Mouse (Mus musculus): ENCODE data around the gene Sall2. TPM values are rescaled to one million over a fixed set of nuclear protein-coding genes. Genes with fewer than 3 reads are reported as not detected.

Gene Sall2
- polyA plus RNA-seq, 1 experiment from 2014 or later = 47.5 TPM

DNA sequence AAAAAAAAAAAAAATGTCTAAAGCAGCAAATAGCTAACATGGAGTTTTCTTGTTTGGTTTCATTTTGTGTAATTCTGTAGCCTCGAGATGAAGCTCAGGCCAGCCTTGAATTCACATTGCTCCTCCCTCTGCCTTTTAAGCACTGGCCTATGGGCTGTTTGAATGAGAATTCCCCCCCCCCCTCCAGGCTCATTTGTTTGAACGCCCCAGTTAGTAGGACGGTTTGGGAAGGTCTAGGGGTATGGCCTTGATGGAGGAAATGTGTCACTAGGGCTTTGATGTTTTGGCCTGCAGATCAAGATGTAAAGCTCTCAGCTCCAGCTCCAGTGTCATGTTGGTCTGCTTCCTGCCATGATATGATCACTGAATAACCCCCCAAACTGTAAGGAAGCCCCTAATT lies 55.8 kb downstream of the Sall2 start:
- Histone ChIP-seq H3K27me3 (ENCODE audit: control insufficient read depth, insufficient read depth, low read length) (no peaks in the 10 kb centered on the region), H3K9me3 (ENCODE audit: control insufficient read depth, low read length) (no peaks in the 10 kb centered on the region), H3K4me3 (replicated peaks; ENCODE audit: low read length) (no peak overlapping the region), H3K36me3 (replicated peaks; ENCODE audit: control insufficient read depth, insufficient read depth) (peaks cover 68% of the 10 kb centered on the region), H3K4me2 (replicated peaks) (no peak overlapping the region), H3K9ac (no peak overlapping the region), H3K4me1 (replicated peaks; ENCODE audit: control insufficient read depth, insufficient read depth, low read length) (no peaks in the 10 kb centered on the region), H3K27ac (no peak overlapping the region)
- DNase-seq (ENCODE audit: low spot score) (no peak), ATAC-seq (ENCODE audit: low FRiP score) (no peak)
- 64% methylated on average over 3 of the region's 3 CpGs for WGBS

Other genes with a start within 250 kb of the Sall2 start
- 447 and 451 TPM in 2 replicates for gene Hnrnpc, start 224.7 kb downstream of the Sall2 start, polyA plus RNA-seq (2014; fragmentation: Nextera tagmentation; extraction: Ambion mirVana)
- 31.1 and 41.6 TPM in 2 replicates for gene Rpgrip1, start 218.1 kb downstream of the Sall2 start, polyA plus RNA-seq (2014; fragmentation: Nextera tagmentation; extraction: Ambion mirVana)
- 50.2 and 53.3 TPM in 2 replicates for gene Supt16, start 131.3 kb downstream of the Sall2 start, polyA plus RNA-seq (2014; fragmentation: Nextera tagmentation; extraction: Ambion mirVana)
- 47.3 and 52.3 TPM in 2 replicates for gene Chd8, start 71.0 kb downstream of the Sall2 start, polyA plus RNA-seq (2014; fragmentation: Nextera tagmentation; extraction: Ambion mirVana)
- gene Tox4, start 49.6 kb downstream of the Sall2 start, polyA plus RNA-seq (2014; fragmentation: Nextera tagmentation; extraction: Ambion mirVana) = 55.7 and 56.6 TPM in 2 replicates
- 58.2 and 60.4 TPM in 2 replicates for gene Rab2b, start 49.2 kb downstream of the Sall2 start, polyA plus RNA-seq (2014; fragmentation: Nextera tagmentation; extraction: Ambion mirVana)
- gene Mettl3, start 23.6 kb downstream of the Sall2 start, polyA plus RNA-seq (2014; fragmentation: Nextera tagmentation; extraction: Ambion mirVana) = 37.1 and 37.8 TPM in 2 replicates
- gene Olfr1513, start 27.6 kb upstream of the Sall2 start, polyA plus RNA-seq (2014; fragmentation: Nextera tagmentation; extraction: Ambion mirVana) = not detected in 2 replicates
- not detected in 2 replicates for gene Olfr1512, start 50.4 kb upstream of the Sall2 start, polyA plus RNA-seq (2014; fragmentation: Nextera tagmentation; extraction: Ambion mirVana)
- gene Olfr1511, start 68.6 kb upstream of the Sall2 start, polyA plus RNA-seq (2014; fragmentation: Nextera tagmentation; extraction: Ambion mirVana) = 0.17 TPM in 1 of 2 replicates, not detected in the other
- gene Olfr1510, start 85.6 kb upstream of the Sall2 start, polyA plus RNA-seq (2014; fragmentation: Nextera tagmentation; extraction: Ambion mirVana) = not detected in 2 replicates
- gene Olfr1509, start 114.2 kb upstream of the Sall2 start, polyA plus RNA-seq (2014; fragmentation: Nextera tagmentation; extraction: Ambion mirVana) = not detected in 2 replicates
- 0.04 TPM in 1 of 2 replicates, not detected in the other for gene Olfr1508, start 138.7 kb upstream of the Sall2 start, polyA plus RNA-seq (2014; fragmentation: Nextera tagmentation; extraction: Ambion mirVana)
- not detected in 2 replicates for gene Olfr1507, start 167.0 kb upstream of the Sall2 start, polyA plus RNA-seq (2014; fragmentation: Nextera tagmentation; extraction: Ambion mirVana)

Measured in hindbrain, embryonic 14.5 days (tissue).